Mouse (Mus musculus) kidney, postnatal 4 days (tissue): Measurements from ENCODE around the gene Gm20388.
A peak's percentile ranks its signal among the peaks of the same experiment; 100 is the strongest.

ENCODE experiments used
- DNase-seq, 2 experiments: peaks; one replicate each; pipeline ENCODE4 v3.0.0; 2021; ENCODE audit warnings: mixed read lengths in 2 of 2

The Gm20388 gene

DNA sequence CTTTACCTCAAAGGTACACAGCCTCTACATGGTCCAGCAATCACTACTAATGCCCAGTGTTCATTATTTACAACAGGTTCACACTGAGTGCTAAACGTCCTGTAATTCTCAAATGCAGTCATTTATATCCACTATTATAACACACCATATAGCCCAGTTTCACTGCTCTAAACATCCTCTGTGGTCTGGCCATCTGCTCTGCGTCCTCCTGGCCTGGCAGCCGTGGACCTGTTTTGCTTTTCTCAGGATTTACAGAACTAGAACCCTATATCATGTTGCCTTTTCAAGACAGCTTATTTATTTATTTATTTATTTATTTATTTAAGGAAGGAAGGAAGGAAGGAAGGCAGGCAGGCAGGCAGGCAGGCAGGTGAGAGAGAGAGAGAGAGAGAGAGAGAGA is 3017.2 kb downstream of the Gm20388 start:
- DNase-seq: no peak

DNA sequence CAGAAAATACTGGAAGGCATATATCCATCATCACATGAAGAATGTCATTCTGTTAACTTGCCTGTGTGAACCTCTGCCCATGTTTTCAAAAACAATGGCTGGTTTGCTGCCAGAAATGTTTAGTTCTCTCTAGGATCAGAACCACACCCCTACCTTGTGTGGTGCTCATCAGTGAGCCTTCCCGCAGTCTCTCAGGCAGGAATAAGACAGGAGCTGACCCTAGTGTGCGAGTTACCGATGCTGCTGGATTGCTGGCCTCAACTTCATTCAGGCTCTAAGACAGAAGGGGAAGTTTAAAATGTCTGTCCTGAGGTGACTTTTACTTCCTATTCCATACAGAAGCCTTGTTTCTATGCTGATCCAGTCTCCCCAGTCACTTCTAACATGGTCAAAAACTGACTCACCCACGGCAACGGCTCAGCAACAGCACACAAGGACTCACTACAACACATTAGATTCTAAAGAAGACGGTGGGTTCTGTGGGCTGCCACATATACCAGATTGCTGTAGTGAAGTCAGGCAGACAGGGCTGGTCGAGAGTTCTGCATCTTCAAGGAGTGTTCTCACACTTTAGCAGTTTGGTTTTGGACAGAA is 3018.1 kb downstream of the Gm20388 start:
- no peak for DNase-seq

DNA sequence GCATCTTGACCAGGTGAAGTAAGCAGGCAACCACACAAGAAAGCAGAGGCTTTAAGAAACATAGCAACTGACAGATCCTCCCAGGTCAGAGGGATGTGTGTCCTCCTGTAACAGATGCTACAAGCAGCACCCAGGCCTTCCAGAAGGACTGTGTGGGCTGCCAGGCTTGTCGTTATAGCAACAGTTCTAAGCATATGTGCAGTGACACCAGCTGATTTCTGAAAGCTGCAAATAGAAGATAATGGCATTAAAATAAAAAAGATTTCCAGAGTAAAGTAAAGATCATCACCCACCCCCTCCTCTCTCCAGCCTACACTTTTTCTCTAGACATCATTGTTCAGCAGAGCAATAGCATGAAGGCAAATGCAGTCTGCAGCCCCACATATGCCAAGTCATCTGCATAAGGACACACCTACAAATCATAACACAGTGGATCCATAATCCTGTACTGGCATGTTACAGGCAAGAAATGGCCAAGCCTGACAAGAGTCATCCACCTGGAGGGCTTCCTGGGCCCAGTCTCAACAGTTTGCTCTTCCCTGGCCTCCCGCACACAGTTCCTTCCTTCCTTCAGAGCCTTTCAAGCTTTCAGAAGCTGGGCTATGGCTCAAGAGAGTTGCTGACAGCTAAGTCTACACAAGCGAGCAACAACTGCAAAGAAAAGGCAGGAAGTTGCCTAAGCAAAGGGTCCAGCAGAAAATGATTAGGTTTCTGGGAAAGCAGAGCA is 3021.4 kb downstream of the Gm20388 start:
- DNase-seq: no peak

DNA sequence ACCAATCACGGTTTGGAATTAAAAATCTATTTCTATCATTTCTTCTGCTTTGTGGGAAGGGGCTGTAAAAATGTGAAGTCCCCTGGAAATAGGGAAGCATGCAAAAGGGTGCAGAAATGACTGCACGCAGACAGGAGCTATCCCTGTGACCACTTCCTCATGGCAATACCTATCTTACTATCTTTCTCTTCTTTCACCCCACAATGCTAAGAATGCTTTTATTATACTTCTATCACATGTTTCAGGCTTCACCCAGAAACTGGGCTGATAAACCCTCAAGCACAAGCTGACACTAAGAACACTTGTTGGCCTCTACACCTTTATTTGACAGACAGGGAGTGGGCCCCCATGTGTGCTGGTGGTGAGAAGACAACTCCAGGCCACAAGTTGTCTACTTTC is 3021.9 kb downstream of the Gm20388 start:
- DNase-seq: no peak

DNA sequence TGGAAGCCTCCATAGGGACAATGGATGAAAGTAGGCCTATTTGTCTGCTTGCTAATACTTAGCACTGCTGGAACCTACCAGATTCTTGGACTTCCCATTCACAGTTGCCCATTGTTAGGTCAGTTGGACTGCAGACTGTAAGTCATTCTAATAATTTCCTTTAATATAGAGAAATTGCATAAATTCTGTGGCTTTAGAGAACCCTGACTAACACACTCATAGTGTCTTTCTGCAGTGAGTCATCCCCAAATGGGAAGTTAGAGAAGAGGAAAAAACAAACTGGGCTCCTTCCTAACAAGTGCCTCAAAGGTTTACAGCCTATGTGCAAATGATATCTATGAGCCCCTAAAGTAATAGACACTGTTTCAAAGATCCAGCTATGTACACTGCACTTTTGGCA is 3023.3 kb downstream of the Gm20388 start:
- no peak for DNase-seq

DNA sequence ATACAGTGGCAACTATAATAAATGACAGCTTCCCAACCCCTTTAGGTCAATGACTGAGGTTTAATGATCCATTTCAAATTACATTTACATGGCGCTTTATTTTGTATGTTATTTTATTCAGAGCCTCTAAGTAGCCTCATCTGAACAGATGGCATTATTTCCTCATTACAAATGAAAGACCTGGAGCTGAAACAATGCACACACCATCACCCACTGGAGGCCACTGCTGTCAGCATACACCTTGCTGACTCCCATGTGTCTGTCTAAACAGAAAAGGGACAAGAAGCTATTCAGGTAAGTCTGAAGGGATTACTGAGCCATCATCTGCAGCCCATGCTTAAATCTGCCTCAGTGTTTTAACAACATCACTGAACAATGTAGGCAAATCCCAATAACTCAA is 3024.5 kb downstream of the Gm20388 start:
- DNase-seq: no peak

GRCm38 (mm10) chr8:122935912-122936311 is 3025.3 kb downstream of the Gm20388 start:
- no peak for DNase-seq

GRCm38 (mm10) chr8:122937545-122938053 is 3027.0 kb downstream of the Gm20388 start:
- no peak for DNase-seq

DNA sequence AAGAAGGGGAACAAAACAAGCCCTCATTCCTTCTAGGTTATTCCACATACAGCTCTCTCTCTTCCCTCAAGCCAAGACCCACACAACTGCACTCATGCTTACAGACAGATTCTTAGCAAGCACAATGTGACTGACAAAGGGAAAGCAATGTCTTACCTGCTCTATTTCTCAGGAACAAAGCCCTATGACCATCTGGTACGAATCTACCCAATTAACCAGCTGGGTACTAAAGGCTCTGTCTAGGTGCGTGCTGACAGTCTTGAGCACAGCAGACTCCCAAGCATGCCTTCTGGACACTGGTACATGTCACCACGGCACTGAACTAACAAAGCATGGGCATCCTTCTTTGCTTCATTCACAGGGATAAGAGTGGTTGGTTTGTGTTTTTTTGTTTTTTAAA is 3027.5 kb downstream of the Gm20388 start:
- no peak for DNase-seq

DNA sequence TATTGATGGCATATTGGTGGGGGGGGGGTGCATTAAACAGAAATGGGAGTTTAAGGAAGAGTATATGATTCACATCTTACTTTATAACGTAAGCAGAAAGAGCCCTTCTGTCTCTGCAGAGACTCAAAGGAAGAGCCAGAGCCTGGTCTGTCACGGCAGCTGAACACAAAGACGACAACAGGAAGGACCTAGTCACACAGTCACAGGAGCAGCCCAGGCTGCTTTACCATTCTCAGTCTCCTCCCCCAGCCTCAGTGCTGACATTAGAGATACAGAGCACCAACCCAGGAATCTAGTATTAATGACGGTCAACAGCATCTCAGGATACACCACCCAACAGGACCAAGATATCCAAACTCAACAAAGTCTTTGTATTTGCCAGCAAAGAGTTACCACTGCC is 3027.9 kb downstream of the Gm20388 start:
- peak in 1 of 2 experiments; percentile 39 for DNase-seq

- peak; percentile 38 to 47 for DNase-seq
These were observed 3032.4 kb downstream of the Gm20388 start for GRCm38 (mm10) chr8:122942803-122943713.

GRCm38 (mm10) chr8:122945775-122946174 is 3035.1 kb downstream of the Gm20388 start:
- no peak for DNase-seq

GRCm38 (mm10) chr8:122949701-122950100 is 3039.1 kb downstream of the Gm20388 start:
- no peak for DNase-seq

GRCm38 (mm10) chr8:122951456-122951855 is 3040.8 kb downstream of the Gm20388 start:
- no peak for DNase-seq

- no peak for DNase-seq
These were observed 3042.4 kb downstream of the Gm20388 start for GRCm38 (mm10) chr8:122953028-122953427.

- DNase-seq: no peak
These were observed 3043.6 kb downstream of the Gm20388 start for GRCm38 (mm10) chr8:122954090-122954799.

DNA sequence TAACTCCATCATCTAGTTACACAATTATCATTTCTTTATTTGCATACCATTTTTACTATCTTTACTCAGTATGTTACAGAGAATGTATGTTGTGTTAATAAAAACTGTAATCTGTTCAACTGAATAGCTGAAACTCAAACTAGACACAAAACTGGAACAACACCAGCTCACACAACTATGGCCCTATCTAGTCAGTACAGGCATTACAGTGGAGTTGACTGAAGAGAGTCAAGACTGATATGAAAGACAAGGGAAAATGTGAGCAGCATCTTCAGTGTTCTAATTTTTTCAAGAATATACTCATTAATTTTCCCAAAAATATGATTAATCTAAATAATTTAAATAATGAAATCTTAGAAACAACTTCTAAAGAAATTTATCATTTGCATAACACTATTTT is 3044.6 kb downstream of the Gm20388 start:
- no peak for DNase-seq

GRCm38 (mm10) chr8:122955997-122956396 is 3045.4 kb downstream of the Gm20388 start:
- DNase-seq: no peak

DNA sequence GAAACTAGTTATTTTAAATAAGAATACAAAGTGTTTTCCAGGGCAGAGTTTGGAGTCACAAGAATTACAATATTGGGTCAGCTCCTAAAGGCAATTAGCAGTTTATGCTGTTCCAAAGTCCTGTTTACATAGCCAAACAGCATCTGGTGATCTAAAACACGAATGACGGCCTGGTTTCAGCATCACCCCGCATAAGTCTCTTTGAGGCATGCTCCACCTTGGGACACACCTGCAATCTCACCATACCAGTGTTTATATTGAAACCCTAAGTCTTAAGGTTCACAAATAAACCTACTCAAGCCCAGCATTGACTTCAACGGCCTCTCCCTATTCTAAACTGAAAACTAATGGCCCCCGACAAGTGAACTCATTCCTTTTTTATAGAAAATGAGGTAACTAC is 3049.7 kb downstream of the Gm20388 start:
- no peak for DNase-seq

GRCm38 (mm10) chr8:122960932-122961331 is 3050.3 kb downstream of the Gm20388 start:
- no peak for DNase-seq

- DNase-seq: peak in 1 of 2 experiments; percentile 25
These were observed 3050.8 kb downstream of the Gm20388 start for GRCm38 (mm10) chr8:122961458-122961857.

- no peak for DNase-seq
These were observed 3051.4 kb downstream of the Gm20388 start for GRCm38 (mm10) chr8:122962046-122962445.

DNA sequence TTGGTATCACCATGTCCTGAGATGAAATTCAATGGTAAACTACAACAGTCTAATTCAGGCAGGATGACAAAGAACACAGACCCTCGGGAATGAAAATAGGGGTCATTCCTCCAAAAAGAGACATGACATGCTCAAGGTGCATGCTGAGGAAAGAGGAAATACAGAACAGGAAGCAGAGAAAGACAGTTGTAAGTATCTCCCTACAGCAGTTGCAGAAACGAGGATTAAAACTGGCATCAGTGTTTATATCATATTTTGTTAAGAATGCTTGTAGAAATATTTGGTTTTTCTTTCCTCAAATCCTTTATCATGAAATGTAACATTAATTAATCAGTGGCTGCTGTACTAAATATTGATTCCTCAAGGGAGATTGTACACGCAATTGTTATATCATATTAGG is 3056.0 kb downstream of the Gm20388 start:
- no peak for DNase-seq
